Mouse (Mus musculus) MEL (cell line): ENCODE measurements around the gene Crk.

Experiments
- POLR2AphosphoS5 ChIP-seq: IDR thresholded peaks from 2 replicates; pipeline ENCODE4 v1.6.1; 2012; ENCODE audit warnings: low read depth, borderline replicate concordance, mild to moderate bottlenecking, inconsistent platforms, low read length, moderate library complexity, mixed read lengths
- TAL1 ChIP-seq: IDR thresholded peaks from 2 replicates; pipeline ENCODE4 v1.6.1; 2012; ENCODE audit warnings: mild to moderate bottlenecking, inconsistent platforms, low read length, moderate library complexity, mixed read lengths

- TF ChIP-seq POLR2AphosphoS5: no peak
- no peak for TF ChIP-seq TAL1
Observed at GRCm38 (mm10) chr11:75684462-75684861, 5.4 kb downstream of the Crk start.
